Mouse (Mus musculus): ENCODE data around the gene Bcar3. TPM values are rescaled to one million over a fixed set of nuclear protein-coding genes. Genes with fewer than 3 reads are reported as not detected.

Gene Bcar3
- total and polyA plus RNA-seq, 3 experiments = not detected

DNA sequence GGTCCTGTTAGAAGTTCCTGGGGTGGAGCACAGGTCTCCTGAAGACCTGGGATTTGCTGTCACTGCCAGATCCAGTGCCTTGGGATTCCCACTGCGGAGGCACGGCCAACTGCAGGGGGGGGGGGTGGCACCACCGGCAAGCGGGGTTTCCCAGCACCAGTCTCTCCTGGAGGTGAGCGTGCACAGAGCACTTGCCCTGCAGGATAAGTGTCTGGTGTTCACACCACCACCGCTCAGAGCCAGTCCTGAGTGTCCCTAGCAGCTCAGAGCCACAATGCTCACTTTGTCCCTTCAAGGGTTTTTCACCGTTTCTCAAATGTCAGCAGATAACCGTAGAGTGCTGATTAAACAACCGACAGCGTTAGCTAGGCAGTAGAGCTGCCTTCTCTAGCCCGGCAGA, 22.7 kb downstream of the Bcar3 start:
- Histone ChIP-seq H3K9me3 (replicated peaks; ENCODE audit: insufficient read depth, low read length) (no peaks in the 10 kb centered on the region), H3K4me3 (ENCODE audit: control insufficient read depth in 1 of 2, insufficient read depth in 1 of 2, low read depth in 2 of 2, low read length in 2 of 2) (no peak overlapping the region), H3K27ac (ENCODE audit: control insufficient read depth, low read depth, low read length) (no peak overlapping the region), H3K9ac (ENCODE audit: control insufficient read depth, low read depth, low read length, poor library complexity, severe bottlenecking) (no peak overlapping the region), H3K27me3 (ENCODE audit: control insufficient read depth in 1 of 2, insufficient read depth in 2 of 2, low read length in 2 of 2) (no peaks in the 10 kb centered on the region), H3K36me3 (ENCODE audit: control insufficient read depth in 1 of 2, insufficient read depth in 2 of 2, low read length in 2 of 2) (no peaks in the 10 kb centered on the region), H3K79me2 (ENCODE audit: control insufficient read depth, insufficient read depth, low read length, poor library complexity) (no peaks in the 10 kb centered on the region), H3K4me1 (ENCODE audit: control insufficient read depth in 1 of 2, insufficient read depth in 2 of 2, low read length in 2 of 2) (no peaks in the 10 kb centered on the region)
- TF ChIP-seq TBP (IDR thresholded peaks at IDR 0.05; ENCODE audit: low read depth, low read length) (no peak), UBTF (IDR thresholded peaks at IDR 0.05; ENCODE audit: borderline replicate concordance, insufficient read depth, low read depth, low read length) (no peak), KAT2A (conservative IDR thresholded peaks at IDR 0.05; ENCODE audit: low read depth, low read length) (no peak), USF1 (IDR thresholded peaks at IDR 0.05; ENCODE audit: low read depth, low read length) (no peak), RAD21 (IDR thresholded peaks at IDR 0.05; ENCODE audit: low read depth, low read length) (no peak), ZC3H11A (IDR thresholded peaks at IDR 0.05; ENCODE audit: low read depth, low read length) (no peak), POLR2AphosphoS2 (IDR thresholded peaks at IDR 0.05; ENCODE audit: low read length) (no peak), HCFC1 (IDR thresholded peaks at IDR 0.05; ENCODE audit: low read depth, low read length) (no peak), USF2 (IDR thresholded peaks at IDR 0.05; ENCODE audit: borderline replicate concordance in 1 of 2, insufficient read depth in 1 of 2, low read depth in 1 of 2, low read length in 2 of 2) (no peak), E2F4 (IDR thresholded peaks at IDR 0.05; ENCODE audit: borderline replicate concordance, low read depth, low read length) (no peak), ETS1 (IDR thresholded peaks at IDR 0.05; ENCODE audit: low read depth, low read length) (no peak), CHD1 (IDR thresholded peaks at IDR 0.05; ENCODE audit: low read depth, low read length) (no peak), POLR2AphosphoS5 (IDR thresholded peaks at IDR 0.05; ENCODE audit: borderline replicate concordance, low read depth, low read length) (no peak), ZKSCAN1 (IDR thresholded peaks at IDR 0.05; ENCODE audit: low read depth, low read length) (no peak)
- DNase-seq (ENCODE audit: low read depth, low spot score) = no peak

GRCm38 (mm10) chr3:122317339-122317738, 23.4 kb downstream of the Bcar3 start:
- no peak for DNase-seq (ENCODE audit: low read depth, low spot score)
- no peaks in the 10 kb centered on the region for H3K79me2 ChIP-seq (ENCODE audit: control insufficient read depth, insufficient read depth, low read length, poor library complexity)
- H3K27me3 ChIP-seq (ENCODE audit: control insufficient read depth in 1 of 2, insufficient read depth in 2 of 2, low read length in 2 of 2) = no peaks in the 10 kb centered on the region
- no peak overlapping the region for H3K4me3 ChIP-seq (ENCODE audit: control insufficient read depth in 1 of 2, insufficient read depth in 1 of 2, low read depth in 2 of 2, low read length in 2 of 2)
- no peaks in the 10 kb centered on the region for H3K36me3 ChIP-seq (ENCODE audit: control insufficient read depth in 1 of 2, insufficient read depth in 2 of 2, low read length in 2 of 2)
- no peak overlapping the region for H3K9ac ChIP-seq (ENCODE audit: control insufficient read depth, low read depth, low read length, poor library complexity, severe bottlenecking)
- TF ChIP-seq POLR2A (IDR thresholded peaks at IDR 0.05; ENCODE audit: control insufficient read depth in 1 of 2, insufficient read depth in 1 of 2, low read depth in 1 of 2, low read length in 2 of 2, poor library complexity in 1 of 2) = no peak
- TF ChIP-seq RCOR1 (IDR thresholded peaks at IDR 0.05; ENCODE audit: low read depth, low read length) = no peak
- H3K4me1 ChIP-seq (ENCODE audit: control insufficient read depth in 1 of 2, insufficient read depth in 2 of 2, low read length in 2 of 2) = no peaks in the 10 kb centered on the region
- H3K27ac ChIP-seq (ENCODE audit: control insufficient read depth, low read depth, low read length) = no peak overlapping the region
- no peaks in the 10 kb centered on the region for H3K9me3 ChIP-seq (replicated peaks; ENCODE audit: insufficient read depth, low read length)

Data from MEL (cell line).